Mouse (Mus musculus): ENCODE measurements at regions not wholly inside any gene's neighbourhood (a gene's known extent, or its start where the extent isn't known, plus 50 kb on each side); places are given as distances from the start of the nearest gene placed in this dataset.

GRCm38 (mm10) chr13:20686914-20687313 is 107.0 kb upstream of the Aoah start:
- Histone ChIP-seq H3K79me2 (replicated peaks; ENCODE audit: control insufficient read depth, extremely low read depth, insufficient read depth, poor library complexity, severe bottlenecking) (no peaks in the 10 kb centered on the region), H3K4me3 (replicated peaks in 1 of 3; ENCODE audit: low read depth in 2 of 3, low read length in 2 of 3, poor library complexity in 1 of 3) (no peak overlapping the region), H3K9me3 (replicated peaks; ENCODE audit: low read length) (no peaks in the 10 kb centered on the region), H3K9ac (ENCODE audit: insufficient read depth, low read depth) (no peak overlapping the region), H3K36me3 (replicated peaks in 1 of 2; ENCODE audit: control insufficient read depth in 1 of 2, insufficient read depth in 1 of 2, low read length in 1 of 2) (no peaks in the 10 kb centered on the region), H3K4me2 (ENCODE audit: insufficient read depth, low read depth, poor library complexity, severe bottlenecking) (no peak overlapping the region), H3K27ac (ENCODE audit: insufficient read depth, low read depth) (no peak overlapping the region), H3K27me3 (replicated peaks) (no peaks in the 10 kb centered on the region), H3K4me1 (ENCODE audit: control insufficient read depth in 1 of 2, insufficient read depth in 2 of 2) (no peaks in the 10 kb centered on the region)
- DNase-seq (ENCODE audit: extremely low read depth), result no peak
- dilution Hi-C loops (cut with MboI; ENCODE audit: extremely low pct_ligation_motif_present, extremely low pct_unique_long_range_greater_than_20kb, low sequenced_read_pairs) (no loop called here), in situ Hi-C loops (cut with MboI; ENCODE audit: low pct_ligation_motif_present, low pct_unique_long_range_greater_than_20kb, low sequenced_read_pairs) (no loop called here)
- TF ChIP-seq EP300 (IDR thresholded peaks at IDR 0.05; ENCODE audit: low read length) (no peak), HCFC1 (IDR thresholded peaks at IDR 0.05; ENCODE audit: low read depth, low read length) (no peak), GABPA (IDR thresholded peaks at IDR 0.05; ENCODE audit: insufficient replicate concordance, low read depth, low read length) (no peak), BHLHE40 (IDR thresholded peaks at IDR 0.05; ENCODE audit: low read depth, low read length) (no peak), RCOR1 (conservative IDR thresholded peaks at IDR 0.05; ENCODE audit: low read depth, low read length) (no peak), KAT2A (IDR thresholded peaks at IDR 0.05; ENCODE audit: insufficient replicate concordance, low read length) (no peak), USF2 (conservative IDR thresholded peaks at IDR 0.05; ENCODE audit: low read depth, low read length) (no peak), E2F4 (IDR thresholded peaks at IDR 0.05; ENCODE audit: insufficient replicate concordance, low read depth, low read length) (no peak), MYC (IDR thresholded peaks at IDR 0.05; ENCODE audit: low read depth, low read length) (no peak), CTCF (conservative IDR thresholded peaks at IDR 0.05 in 1 of 2, IDR thresholded peaks at IDR 0.05 in 1 of 2; ENCODE audit: low read depth in 2 of 2, low read length in 2 of 2) (no peak), MAZ (IDR thresholded peaks at IDR 0.05; ENCODE audit: low read depth, low read length) (no peak), IRF4 (IDR thresholded peaks at IDR 0.05; ENCODE audit: low read depth, low read length) (no peak), POLR2A (IDR thresholded peaks at IDR 0.05; ENCODE audit: low read depth, low read length) (no peak)

GRCm38 (mm10) chr13:20687453-20687852 is 106.5 kb upstream of the Aoah start:
- no peak for DNase-seq (ENCODE audit: extremely low read depth)
- Histone ChIP-seq H3K79me2 (replicated peaks; ENCODE audit: control insufficient read depth, extremely low read depth, insufficient read depth, poor library complexity, severe bottlenecking) (no peaks in the 10 kb centered on the region), H3K9ac (ENCODE audit: insufficient read depth, low read depth) (no peak overlapping the region), H3K4me2 (ENCODE audit: insufficient read depth, low read depth, poor library complexity, severe bottlenecking) (no peak overlapping the region), H3K4me1 (ENCODE audit: control insufficient read depth in 1 of 2, insufficient read depth in 2 of 2) (no peaks in the 10 kb centered on the region), H3K4me3 (replicated peaks in 1 of 3; ENCODE audit: low read depth in 2 of 3, low read length in 2 of 3, poor library complexity in 1 of 3) (no peak overlapping the region), H3K36me3 (replicated peaks in 1 of 2; ENCODE audit: control insufficient read depth in 1 of 2, insufficient read depth in 1 of 2, low read length in 1 of 2) (no peaks in the 10 kb centered on the region), H3K27me3 (replicated peaks) (no peaks in the 10 kb centered on the region), H3K27ac (ENCODE audit: insufficient read depth, low read depth) (no peak overlapping the region), H3K9me3 (replicated peaks; ENCODE audit: low read length) (no peaks in the 10 kb centered on the region)
- in situ Hi-C loops (cut with MboI; ENCODE audit: low pct_ligation_motif_present, low pct_unique_long_range_greater_than_20kb, low sequenced_read_pairs) (no loop called here), dilution Hi-C loops (cut with MboI; ENCODE audit: extremely low pct_ligation_motif_present, extremely low pct_unique_long_range_greater_than_20kb, low sequenced_read_pairs) (no loop called here)
- TF ChIP-seq ZMIZ1 (IDR thresholded peaks at IDR 0.05; ENCODE audit: low read depth, low read length), result no peak
- no peak for TF ChIP-seq MAFK (IDR thresholded peaks at IDR 0.05; ENCODE audit: insufficient replicate concordance, low read length)
- TF ChIP-seq SMC3 (IDR thresholded peaks at IDR 0.05; ENCODE audit: low read depth, low read length), result no peak
- no peak for TF ChIP-seq SIN3A (IDR thresholded peaks at IDR 0.05; ENCODE audit: low read length)
- no peak for TF ChIP-seq MXI1 (IDR thresholded peaks at IDR 0.05; ENCODE audit: low read depth, low read length)
- TF ChIP-seq KAT2A (IDR thresholded peaks at IDR 0.05; ENCODE audit: insufficient replicate concordance, low read length), result no peak

Data from CH12.LX (cell line).